Mouse (Mus musculus): ENCODE data around the gene Cdh5. TPM values are rescaled to one million over a fixed set of nuclear protein-coding genes. Genes with fewer than 3 reads are reported as not detected.

Cdh5 gene
- polyA plus RNA-seq, 1 experiment from 2014 or later = 19.7 TPM

DNA sequence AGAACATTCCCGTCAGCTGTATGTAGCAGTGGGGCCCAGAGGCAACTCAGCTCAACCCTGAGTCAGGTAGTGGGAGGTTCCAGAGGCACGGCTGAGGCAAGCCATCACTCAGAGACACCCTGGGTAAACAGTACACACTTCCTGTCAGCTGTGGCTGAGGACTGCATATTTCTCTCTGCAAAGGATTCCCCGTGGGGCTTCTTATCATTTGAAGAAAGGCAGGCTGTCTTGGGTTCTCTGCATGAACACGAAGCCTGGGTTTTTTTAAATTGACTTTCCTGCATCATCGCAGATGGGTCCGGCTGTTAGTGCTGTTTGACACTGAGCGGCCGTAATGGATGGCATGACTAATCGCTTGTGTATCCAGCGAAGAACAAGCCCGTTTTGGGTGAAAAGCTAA, 90.1 kb downstream of the Cdh5 start:
- WGBS = 33% methylated on average over 11 of the region's 11 CpGs

More for the DNA sequence above, 90.1 kb downstream of the Cdh5 start:
- H3K9ac ChIP-seq (replicated peaks; ENCODE audit: low read length) = no peak overlapping the region
- H3K27ac ChIP-seq (replicated peaks; ENCODE audit: low read depth, low read length) = no peak overlapping the region
- no peak overlapping the region for H3K4me3 ChIP-seq (ENCODE audit: low read depth, low read length)
- peak; percentile 22 for DNase-seq (ENCODE audit: low spot score)
- no peak overlapping the region for H3K4me2 ChIP-seq (ENCODE audit: low read depth, low read length)
- H3K27me3 ChIP-seq (ENCODE audit: control insufficient read depth, insufficient read depth, low read length) = no peaks in the 10 kb centered on the region
- no peak; the same call in 1 of the 2 replicates for ATAC-seq (replicated peaks; ENCODE audit: insufficient number of reproducible peaks, low FRiP score, low TSS enrichment, low read depth)
- H3K4me1 ChIP-seq (ENCODE audit: control insufficient read depth, insufficient read depth, low read length) = no peaks in the 10 kb centered on the region
- H3K36me3 ChIP-seq (replicated peaks; ENCODE audit: control insufficient read depth, insufficient read depth, low read depth, low read length) = no peaks in the 10 kb centered on the region
- no peaks in the 10 kb centered on the region for H3K9me3 ChIP-seq (replicated peaks; ENCODE audit: control insufficient read depth, low read length)

Other genes with a start within 250 kb of the Cdh5 start
- gene Bean1, start 68.8 kb downstream of the Cdh5 start, polyA plus RNA-seq (2014; fragmentation: Nextera tagmentation; extraction: Ambion mirVana) = 0.62 and 0.81 TPM in 2 replicates
- 23.9 and 26.1 TPM in 2 replicates for gene Tk2, start 146.9 kb downstream of the Cdh5 start, polyA plus RNA-seq (2014; fragmentation: Nextera tagmentation; extraction: Ambion mirVana)
- 34.7 and 36.3 TPM in 2 replicates for gene Cklf, start 149.2 kb downstream of the Cdh5 start, polyA plus RNA-seq (2014; fragmentation: Nextera tagmentation; extraction: Ambion mirVana)
- gene Cmtm2a, start 191.6 kb downstream of the Cdh5 start, polyA plus RNA-seq (2014; fragmentation: Nextera tagmentation; extraction: Ambion mirVana) = not detected in 2 replicates
- gene Gm45711, start 208.5 kb downstream of the Cdh5 start, polyA plus RNA-seq (2014; fragmentation: Nextera tagmentation; extraction: Ambion mirVana) = not detected in 2 replicates
- gene Cmtm1, start 208.5 kb downstream of the Cdh5 start, polyA plus RNA-seq (2014; fragmentation: Nextera tagmentation; extraction: Ambion mirVana) = not detected in 2 replicates
- gene Gm11020, start 219.9 kb downstream of the Cdh5 start, polyA plus RNA-seq (2014; fragmentation: Nextera tagmentation; extraction: Ambion mirVana) = not detected in 2 replicates
- not detected in 2 replicates for gene Cmtm2b, start 220.6 kb downstream of the Cdh5 start, polyA plus RNA-seq (2014; fragmentation: Nextera tagmentation; extraction: Ambion mirVana)
- 131 and 139 TPM in 2 replicates for gene Cmtm3, start 237.8 kb downstream of the Cdh5 start, polyA plus RNA-seq (2014; fragmentation: Nextera tagmentation; extraction: Ambion mirVana)